Mouse (Mus musculus) stomach, postnatal 0 days (tissue): ENCODE data around the gene Acer3. TPM values are rescaled to one million over a fixed set of nuclear protein-coding genes. Genes with fewer than 3 reads are reported as not detected.

Experiments used
- ATAC-seq: fragments of 200-750 bp; cut with Nextera tagmentation; 2 replicates; pipeline ENCODE4 v1.8.0; 2017; ENCODE audit not compliant: low FRiP score, low TSS enrichment
- DNase-seq: peaks from one replicate; pipeline ENCODE4 v3.0.0-alpha.2; 2016; ENCODE audit warnings: low spot score
- H3K27ac ChIP-seq: fragments of 300-500 bp; sonication (generic); replicated peaks from 2 replicates; pipeline ENCODE4 v1.5.1; 2014; ENCODE audit warnings: mild to moderate bottlenecking, control low read depth
- H3K27me3 ChIP-seq: fragments of 300-500 bp; sonication (generic); 2 replicates; pipeline ENCODE4 v1.6.1; 2014; ENCODE audit warnings: low read length; ENCODE audit not compliant: control insufficient read depth, insufficient read depth
- H3K36me3 ChIP-seq: fragments of 300-500 bp; sonication (generic); 2 replicates; pipeline ENCODE4 v1.6.1; 2014; ENCODE audit warnings: low read length, mixed read lengths; ENCODE audit not compliant: control insufficient read depth, insufficient read depth
- H3K4me1 ChIP-seq: fragments of 300-500 bp; sonication (generic); replicated peaks from 2 replicates; pipeline ENCODE4 v1.6.1; 2014; ENCODE audit warnings: antibody characterized with exemption; ENCODE audit not compliant: control insufficient read depth, insufficient read depth
- H3K4me2 ChIP-seq: fragments of 300-500 bp; sonication (generic); replicated peaks from 2 replicates; pipeline ENCODE4 v1.6.1; 2014; ENCODE audit warnings: low read depth, mild to moderate bottlenecking, control low read depth, moderate library complexity
- H3K4me3 ChIP-seq: fragments of 300-500 bp; sonication (generic); 2 replicates; pipeline ENCODE4 v1.5.1; 2014; ENCODE audit warnings: low read depth, low read length, control low read depth
- H3K9ac ChIP-seq: fragments of 300-500 bp; sonication (generic); 2 replicates; pipeline ENCODE4 v1.6.1; 2014; ENCODE audit warnings: mild to moderate bottlenecking, low read length, control low read depth, mixed read lengths
- H3K9me3 ChIP-seq: fragments of 300-500 bp; sonication (generic); 2 replicates; pipeline ENCODE4 v1.6.1; 2016; ENCODE audit warnings: low read length; ENCODE audit not compliant: control insufficient read depth
- CTCF ChIP-seq: IDR thresholded peaks from 2 replicates; pipeline ENCODE4 v1.5.1; 2016; ENCODE audit warnings: antibody characterized with exemption, low read depth, mild to moderate bottlenecking, moderate library complexity
- EP300 ChIP-seq: optimal IDR thresholded peaks from 2 replicates; pipeline ENCODE3; 2016; ENCODE audit warnings: antibody characterized with exemption
- WGBS: fragments of 180-500 bp; shearing (Covaris S2); extraction: QIAGEN DNeasy Blood & Tissue Kit; methylation state at CpG from one replicate; pipeline ENCODE4 v1.1.7; 2014; 5-methylcytosine and 5-hydroxymethylcytosine counted together
- polyA plus RNA-seq: library from polyadenylated mRNA; unstranded; fragments of >200 nt; fragmentation: Nextera tagmentation; extraction: Ambion mirVana; gene quantifications from 2 replicates; pipeline ENCODE4 v1.2.1, GENCODE M21; 2015

The Acer3 gene
- polyA plus RNA-seq, 1 experiment from 2014 or later: 37.7 TPM

GRCm38 (mm10) chr7:98326051-98326450 lies 5.0 kb upstream of the Acer3 start:
- no peak overlapping the region for H3K4me2 ChIP-seq
- H3K9ac ChIP-seq: no peak overlapping the region
- TF ChIP-seq CTCF: no peak
- no peak overlapping the region for H3K4me3 ChIP-seq
- no peak for ATAC-seq
- no peak for DNase-seq
- WGBS: 79% methylated on average over 7 of the region's 7 CpGs
- H3K4me1 ChIP-seq: peaks cover 5% of the 10 kb centered on the region; the same call in 1 of the 2 replicates
- H3K36me3 ChIP-seq: no peaks in the 10 kb centered on the region
- no peak overlapping the region for H3K27ac ChIP-seq
- no peaks in the 10 kb centered on the region for H3K27me3 ChIP-seq
- no peaks in the 10 kb centered on the region for H3K9me3 ChIP-seq

GRCm38 (mm10) chr7:98324228-98324627 lies 3.2 kb upstream of the Acer3 start:
- WGBS: 68% methylated on average over 1 of the region's 1 CpGs
- no peaks in the 10 kb centered on the region for H3K4me1 ChIP-seq

GRCm38 (mm10) chr7:98323288-98324019 lies 2.4 kb upstream of the Acer3 start:
- Histone ChIP-seq H3K9me3 (no peaks in the 10 kb centered on the region), H3K27ac (no peak overlapping the region), H3K4me3 (no peak overlapping the region), H3K9ac (no peak overlapping the region), H3K36me3 (no peaks in the 10 kb centered on the region), H3K4me1 (no peaks in the 10 kb centered on the region), H3K27me3 (no peaks in the 10 kb centered on the region), H3K4me2 (no peak overlapping the region)
- TF ChIP-seq EP300 (no peak), CTCF (no peak)
- no peak for DNase-seq
- 37% methylated on average over 5 of the region's 5 CpGs for WGBS
- ATAC-seq: no peak

More at GRCm38 (mm10) chr7:98324228-98324627, 3.2 kb upstream of the Acer3 start:
- Histone ChIP-seq H3K36me3 (no peaks in the 10 kb centered on the region), H3K27ac (no peak overlapping the region), H3K27me3 (no peaks in the 10 kb centered on the region), H3K4me3 (no peak overlapping the region), H3K4me2 (no peak overlapping the region), H3K9me3 (no peaks in the 10 kb centered on the region), H3K9ac (no peak overlapping the region)
- DNase-seq: no peak
- TF ChIP-seq CTCF: no peak
- no peak for TF ChIP-seq EP300
- no peak for ATAC-seq

- no peak for TF ChIP-seq CTCF
- WGBS: 61% methylated on average over 3 of the region's 3 CpGs
These were observed 1.4 kb upstream of the Acer3 start for GRCm38 (mm10) chr7:98322415-98322814.

GRCm38 (mm10) chr7:98320006-98320556 lies 927 bp downstream of the Acer3 start:
- Histone ChIP-seq H3K4me1 (no peaks in the 10 kb centered on the region), H3K9me3 (no peaks in the 10 kb centered on the region), H3K36me3 (no peaks in the 10 kb centered on the region), H3K4me2 (no peak overlapping the region), H3K4me3 (no peak overlapping the region), H3K9ac (no peak overlapping the region), H3K27ac (no peak overlapping the region), H3K27me3 (no peaks in the 10 kb centered on the region)
- no peak for TF ChIP-seq EP300
- WGBS: 84% methylated on average over 7 of the region's 7 CpGs
- ATAC-seq: no peak
- no peak for DNase-seq

More at GRCm38 (mm10) chr7:98322415-98322814, 1.4 kb upstream of the Acer3 start:
- Histone ChIP-seq H3K4me3 (no peak overlapping the region), H3K4me2 (no peak overlapping the region), H3K36me3 (no peaks in the 10 kb centered on the region), H3K9me3 (no peaks in the 10 kb centered on the region), H3K4me1 (no peaks in the 10 kb centered on the region), H3K27me3 (no peaks in the 10 kb centered on the region), H3K27ac (no peak overlapping the region), H3K9ac (no peak overlapping the region)
- DNase-seq: no peak
- ATAC-seq: no peak

GRCm38 (mm10) chr7:98316568-98316967 lies 4.4 kb downstream of the Acer3 start:
- DNase-seq: no peak
- Histone ChIP-seq H3K4me1 (no peaks in the 10 kb centered on the region), H3K36me3 (no peaks in the 10 kb centered on the region), H3K27me3 (no peaks in the 10 kb centered on the region), H3K27ac (no peak overlapping the region), H3K4me2 (no peak overlapping the region), H3K4me3 (no peak overlapping the region), H3K9ac (no peak overlapping the region), H3K9me3 (no peaks in the 10 kb centered on the region)
- 60% methylated on average over 2 of the region's 2 CpGs for WGBS
- ATAC-seq: no peak
- TF ChIP-seq CTCF (no peak), EP300 (no peak)
